Comparison of ENCODE assay signal across 8 mouse cellular contexts in the genomic region with DNA sequence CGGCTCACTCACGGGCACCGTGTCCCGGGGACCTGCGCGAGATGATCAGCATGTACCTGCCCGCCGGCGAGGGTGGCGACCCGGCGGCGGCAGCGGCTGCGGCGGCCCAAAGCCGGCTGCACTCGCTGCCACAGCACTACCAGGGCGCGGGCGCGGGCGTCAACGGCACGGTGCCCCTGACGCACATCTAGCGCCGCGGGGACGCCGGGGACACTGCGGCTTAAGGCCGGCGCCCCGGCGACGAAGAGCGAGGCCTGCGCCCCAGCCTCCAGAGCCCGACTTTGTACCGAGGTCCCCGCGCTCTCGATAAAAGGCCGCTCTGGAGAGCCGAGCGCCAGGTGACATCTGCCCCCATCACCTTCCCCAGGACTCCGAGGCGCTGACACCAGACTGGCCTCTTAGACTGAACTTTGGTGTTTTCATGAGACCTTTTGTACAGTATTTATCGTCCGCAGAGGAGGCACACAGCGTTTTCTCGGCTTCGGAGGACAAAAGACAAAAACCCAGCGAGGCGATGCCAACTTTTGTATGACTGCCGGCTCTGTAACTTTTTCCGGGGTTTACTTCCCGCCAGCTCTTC. TPM values are rescaled to one million over a fixed set of nuclear protein-coding genes. Genes with fewer than 3 reads are reported as not detected.
DNase-seq lines count a peak whose midpoint lies in the region; ATAC-seq lines count a peak whose summit lies in the region.

No protein-coding gene starts in this region.

- H3K36me3 ChIP-seq in kidney, embryonic 14.5 days (ENCODE audit: control insufficient read depth, insufficient read depth, low read length): no peaks in the 10 kb centered on the region
- H3K36me3 ChIP-seq in hindbrain, embryonic 12.5 days: no peaks in the 10 kb centered on the region
- H3K36me3 ChIP-seq in midbrain, embryonic 15.5 days (replicated peaks): no peaks in the 10 kb centered on the region

- under 1% methylated on average over 41 of the region's 59 CpGs for WGBS in kidney, embryonic 14.5 days
- WGBS in hindbrain, embryonic 12.5 days: under 1% methylated on average over 41 of the region's 59 CpGs
- under 1% methylated on average over 59 of the region's 59 CpGs for WGBS in midbrain, embryonic 15.5 days

- DNase-seq in kidney, adult 11 months: no peak
- peak; percentile 56 for DNase-seq in embryo, embryonic 11 days
- no peak for DNase-seq in thymus, postnatal 36 days
- no peak for DNase-seq in adrenal gland, adult 8-10 months
- DNase-seq in adrenal gland, postnatal 36 days: no peak

- no peak overlapping the region for H3K27ac ChIP-seq in kidney, embryonic 14.5 days (ENCODE audit: low read depth, low read length)
- peak overlapping the region; percentile 91 for H3K27ac ChIP-seq in hindbrain, embryonic 12.5 days
- H3K27ac ChIP-seq in midbrain, embryonic 15.5 days: peak overlapping the region; percentile 75

- peaks cover 16% of the 10 kb centered on the region for H3K4me1 ChIP-seq in kidney, embryonic 14.5 days (ENCODE audit: control insufficient read depth, insufficient read depth, low read length)
- H3K4me1 ChIP-seq in hindbrain, embryonic 12.5 days: peaks cover 53% of the 10 kb centered on the region
- peaks cover 43% of the 10 kb centered on the region for H3K4me1 ChIP-seq in midbrain, embryonic 15.5 days

- H3K4me3 ChIP-seq in kidney, embryonic 14.5 days (ENCODE audit: low read length): peak overlapping the region; percentile 30
- peak overlapping the region; percentile 61 for H3K4me3 ChIP-seq in hindbrain, embryonic 12.5 days
- H3K4me3 ChIP-seq in midbrain, embryonic 15.5 days: peak overlapping the region; percentile 48

- H3K9ac ChIP-seq in kidney, embryonic 14.5 days (ENCODE audit: low read depth, low read length): no peak overlapping the region
- peak overlapping the region; percentile 82 for H3K9ac ChIP-seq in hindbrain, embryonic 12.5 days
- H3K9ac ChIP-seq in midbrain, embryonic 15.5 days: peak overlapping the region; percentile 39

- no peaks in the 10 kb centered on the region for H3K9me3 ChIP-seq in kidney, embryonic 14.5 days (ENCODE audit: control insufficient read depth, low read length)
- H3K9me3 ChIP-seq in hindbrain, embryonic 12.5 days (replicated peaks): no peaks in the 10 kb centered on the region
- H3K9me3 ChIP-seq in midbrain, embryonic 15.5 days: no peaks in the 10 kb centered on the region

- H3K27me3 ChIP-seq in kidney, embryonic 14.5 days (ENCODE audit: control insufficient read depth, insufficient read depth, low read length): peaks cover 98% of the 10 kb centered on the region
- peaks cover 68% of the 10 kb centered on the region for H3K27me3 ChIP-seq in hindbrain, embryonic 12.5 days
- H3K27me3 ChIP-seq in midbrain, embryonic 15.5 days (replicated peaks): peaks cover 33% of the 10 kb centered on the region

- no peak for ATAC-seq in kidney, embryonic 14.5 days (ENCODE audit: low FRiP score, low TSS enrichment)
- no peak for ATAC-seq in hindbrain, embryonic 12.5 days (ENCODE audit: low FRiP score)
- ATAC-seq in midbrain, embryonic 15.5 days (replicated peaks): no peak

- peak overlapping the region; percentile 40 for H3K4me2 ChIP-seq in kidney, embryonic 14.5 days (replicated peaks; ENCODE audit: low read depth, low read length)
- H3K4me2 ChIP-seq in hindbrain, embryonic 12.5 days (replicated peaks): peak overlapping the region; percentile 58
- peak overlapping the region; percentile 60 for H3K4me2 ChIP-seq in midbrain, embryonic 15.5 days

RNA-seq across cellular contexts. Expression of gene Sox1, which starts 2.3 kb away (rescaled TPM):
- polyA plus RNA-seq in kidney, embryonic 14.5 days (2014; fragmentation: Nextera tagmentation; extraction: Ambion mirVana): not detected in 2 replicates
- 2.9 and 3.5 TPM in 2 replicates for polyA plus RNA-seq in hindbrain, embryonic 12.5 days (2016; fragmentation: Nextera tagmentation; extraction: Ambion mirVana)
- 2.2 and 2.4 TPM in 2 replicates for polyA plus RNA-seq in midbrain, embryonic 15.5 days (2015; fragmentation: Nextera tagmentation; extraction: Ambion mirVana)
- total RNA-seq in adrenal gland, adult 8-10 months (2022): not detected
- not detected for total RNA-seq in adrenal gland, postnatal 36 days (2021)
